In the genomic region with DNA sequence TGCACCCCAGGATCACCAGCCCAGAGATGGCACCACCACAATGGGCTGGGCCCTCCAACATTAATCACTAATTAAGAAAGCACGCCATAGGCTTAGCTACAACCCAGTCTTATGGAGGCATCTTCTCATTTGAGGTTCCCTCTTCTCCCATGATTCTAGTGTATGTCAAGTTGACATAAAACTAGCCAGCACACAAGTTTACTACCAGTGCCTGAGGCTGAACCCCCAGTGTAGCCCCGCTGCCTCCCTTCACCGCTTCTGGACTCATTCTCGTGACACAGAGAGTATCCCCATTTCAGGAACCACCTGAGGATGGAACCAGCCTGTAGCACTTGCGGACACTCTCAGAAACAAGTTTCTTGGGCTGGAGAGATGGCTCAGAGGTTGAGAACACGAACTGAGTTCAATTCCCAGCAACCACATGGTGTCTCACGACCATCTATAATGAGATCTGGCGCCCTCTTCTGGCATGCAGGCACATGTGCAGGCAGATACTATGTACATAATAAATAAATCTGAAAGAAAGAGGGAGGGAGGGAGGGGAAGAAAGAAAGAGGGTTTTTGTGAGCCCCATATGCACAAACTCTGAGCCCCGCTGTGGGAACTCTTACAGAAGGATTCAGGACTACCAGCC, we compare ENCODE assay signal across 17 mouse cellular contexts. TPM values are rescaled to one million over a fixed set of nuclear protein-coding genes. Genes with fewer than 3 reads are reported as not detected.
DNase-seq lines count a peak whose midpoint lies in the region; ATAC-seq and TF ChIP-seq lines count a peak whose summit lies in the region.
"Had no signal": no experiment of that assay in that cellular context is flagged by ENCODE, and none has a peak within 500 bp of the region (broad histone marks: within the 10 kb centered on the region; RNA-seq: fewer than 3 reads in every experiment).

No protein-coding gene starts in this region.

- H3K27me3 ChIP-seq in heart, adult 2 months (ENCODE audit: control insufficient read depth, insufficient read depth, low read length): 0 out of 2 replicates have a peak, but pooled peaks cover 1% of the 10 kb centered on the region
- H3K27me3 ChIP-seq in heart, embryonic 10.5 days (ENCODE audit: insufficient read depth, poor library complexity, severe bottlenecking): peaks cover 15% of the 10 kb centered on the region
- H3K27me3 ChIP-seq in lung, postnatal 0 days (replicated peaks; ENCODE audit: insufficient read depth, low read length): no peaks in the 10 kb centered on the region
- no peaks in the 10 kb centered on the region for H3K27me3 ChIP-seq in ES-Bruce4 (ENCODE audit: control insufficient read depth, insufficient read depth, low read length, poor library complexity, severe bottlenecking)
- H3K27me3 ChIP-seq in limb, embryonic 10.5 days (ENCODE audit: low read depth, poor library complexity, severe bottlenecking): peaks cover 17% of the 10 kb centered on the region
- H3K27me3 ChIP-seq: liver, embryonic 13.5 days had no signal

- H3K27ac ChIP-seq in heart, adult 2 months: no peak overlapping the region
- no peak overlapping the region for H3K27ac ChIP-seq in heart, embryonic 10.5 days
- no peak overlapping the region for H3K27ac ChIP-seq in lung, postnatal 0 days (ENCODE audit: low read length)
- no peak overlapping the region for H3K27ac ChIP-seq in ES-Bruce4 (ENCODE audit: insufficient read depth, low read length)
- no peak overlapping the region for H3K27ac ChIP-seq in limb, embryonic 10.5 days
- H3K27ac ChIP-seq: hindbrain, embryonic 14.5 days; liver, embryonic 13.5 days had no signal

- no peak overlapping the region for H3K4me3 ChIP-seq in heart, adult 2 months
- no peak overlapping the region for H3K4me3 ChIP-seq in heart, embryonic 10.5 days
- H3K4me3 ChIP-seq in lung, postnatal 0 days (ENCODE audit: low read depth, low read length): no peak overlapping the region
- no peak overlapping the region for H3K4me3 ChIP-seq in ES-Bruce4 (ENCODE audit: low read depth, low read length)
- H3K4me3 ChIP-seq in limb, embryonic 10.5 days: no peak overlapping the region
- H3K4me3 ChIP-seq: liver, embryonic 13.5 days had no signal

- H3K9me3 ChIP-seq in heart, embryonic 10.5 days: no peaks in the 10 kb centered on the region
- H3K9me3 ChIP-seq in lung, postnatal 0 days (ENCODE audit: low read length): no peaks in the 10 kb centered on the region
- H3K9me3 ChIP-seq in ES-Bruce4 (replicated peaks; ENCODE audit: control insufficient read depth, insufficient read depth, low read length, poor library complexity, severe bottlenecking): no peaks in the 10 kb centered on the region
- no peaks in the 10 kb centered on the region for H3K9me3 ChIP-seq in limb, embryonic 10.5 days (replicated peaks)
- H3K9me3 ChIP-seq: liver, embryonic 13.5 days had no signal

- TF ChIP-seq POLR2A in heart, adult 2 months (IDR thresholded peaks at IDR 0.05; ENCODE audit: insufficient read depth, low read depth, low read length): no peak
- no peak for TF ChIP-seq POLR2A in ES-Bruce4 (IDR thresholded peaks at IDR 0.05; ENCODE audit: insufficient read depth, low read length)
- no peak for TF ChIP-seq POLR2A in brain, embryonic 14.5 days (IDR thresholded peaks at IDR 0.05; ENCODE audit: borderline replicate concordance, extremely low read depth, insufficient read depth, insufficient read length, poor library complexity, severe bottlenecking)

- ATAC-seq in lung, postnatal 0 days: no peak
- ATAC-seq: CD4-positive, CD25-positive, alpha-beta regulatory T cell, adult 4 months had no signal

- no peaks in the 10 kb centered on the region for H3K4me1 ChIP-seq in heart, adult 2 months (ENCODE audit: control insufficient read depth, insufficient read depth, low read length)
- no peaks in the 10 kb centered on the region for H3K4me1 ChIP-seq in heart, embryonic 10.5 days
- H3K4me1 ChIP-seq in lung, postnatal 0 days (ENCODE audit: insufficient read depth, low read depth, low read length): no peaks in the 10 kb centered on the region
- no peaks in the 10 kb centered on the region for H3K4me1 ChIP-seq in ES-Bruce4 (ENCODE audit: control insufficient read depth, insufficient read depth, low read length)
- H3K4me1 ChIP-seq in limb, embryonic 10.5 days: peaks cover 10% of the 10 kb centered on the region
- H3K4me1 ChIP-seq: liver, embryonic 13.5 days had no signal

- no peak overlapping the region for H3K4me2 ChIP-seq in lung, postnatal 0 days (replicated peaks; ENCODE audit: low read depth, low read length)
- H3K4me2 ChIP-seq: heart, embryonic 11.5 days; hindbrain, embryonic 14.5 days; liver, embryonic 13.5 days had no signal

- intact Hi-C loops in heart, adult 2 months (cut with DNase I): no loop called here

- H3K9ac ChIP-seq in heart, adult 2 months (ENCODE audit: low read depth, low read length): no peak overlapping the region
- H3K9ac ChIP-seq in lung, postnatal 0 days (replicated peaks; ENCODE audit: low read depth): no peak overlapping the region
- no peak overlapping the region for H3K9ac ChIP-seq in ES-Bruce4 (ENCODE audit: low read depth, poor library complexity, severe bottlenecking)
- H3K9ac ChIP-seq: hindbrain, embryonic 14.5 days; liver, embryonic 13.5 days had no signal

- H3K79me2 ChIP-seq in heart, adult 2 months (replicated peaks; ENCODE audit: control insufficient read depth, insufficient read depth, low read length): no peaks in the 10 kb centered on the region

- no peak for TF ChIP-seq EP300 in heart, adult 2 months (IDR thresholded peaks at IDR 0.05; ENCODE audit: insufficient read depth, low read depth, low read length)
- TF ChIP-seq EP300 in lung, postnatal 0 days (IDR thresholded peaks at IDR 0.05): no peak
- TF ChIP-seq EP300 in ES-Bruce4 (IDR thresholded peaks at IDR 0.05; ENCODE audit: insufficient read depth, low read depth, low read length): no peak

- DNase-seq in heart, adult 2 months: no peak
- no peak for DNase-seq in heart, embryonic 10.5 days (ENCODE audit: low spot score)
- DNase-seq in lung, postnatal 0 days (ENCODE audit: low spot score): no peak
- DNase-seq in lung, postnatal 4 days: no peak
- DNase-seq in brain, embryonic 14.5 days (ENCODE audit: low read depth): no peak
- no peak for DNase-seq in urinary bladder, postnatal 10 days (ENCODE audit: low spot score)
- DNase-seq in limb, embryonic 10.5 days (ENCODE audit: low spot score): no peak
- DNase-seq: cerebellum, postnatal 36 days; kidney, postnatal 10 days; liver, embryonic 13.5 days; thymus, postnatal 14 days had no signal

- no peaks in the 10 kb centered on the region for H3K36me3 ChIP-seq in heart, adult 2 months (ENCODE audit: control insufficient read depth, insufficient read depth, low read length)
- no peaks in the 10 kb centered on the region for H3K36me3 ChIP-seq in heart, embryonic 10.5 days
- H3K36me3 ChIP-seq in lung, postnatal 0 days (ENCODE audit: insufficient read depth, low read length): no peaks in the 10 kb centered on the region
- H3K36me3 ChIP-seq in ES-Bruce4 (ENCODE audit: control insufficient read depth, insufficient read depth, low read length, poor library complexity, severe bottlenecking): no peaks in the 10 kb centered on the region
- no peaks in the 10 kb centered on the region for H3K36me3 ChIP-seq in limb, embryonic 10.5 days
- H3K36me3 ChIP-seq: liver, embryonic 13.5 days had no signal

- TF ChIP-seq CTCF in heart, adult 2 months (IDR thresholded peaks at IDR 0.05): peak; percentile 31
- TF ChIP-seq CTCF in lung, postnatal 0 days (IDR thresholded peaks at IDR 0.05): peak; percentile 54
- TF ChIP-seq CTCF in ES-Bruce4 (IDR thresholded peaks at IDR 0.05; ENCODE audit: low read depth, low read length): peak; percentile 76
- TF ChIP-seq CTCF in brain, embryonic 14.5 days (IDR thresholded peaks at IDR 0.05; ENCODE audit: borderline replicate concordance, extremely low read depth, insufficient read depth, insufficient read length): peak; percentile 40; the same call in 1 of the 2 replicates

- 55% methylated on average over 9 of the region's 9 CpGs for WGBS in heart, adult 2 months
- 58% methylated on average over 9 of the region's 9 CpGs for WGBS in heart, embryonic 10.5 days
- 52% methylated on average over 9 of the region's 9 CpGs for WGBS in lung, postnatal 0 days
- 60% methylated on average over 9 of the region's 9 CpGs for WGBS in limb, embryonic 10.5 days

RNA-seq across cellular contexts. Expression of a gene that starts 16.0 kb away (rescaled TPM):
- total RNA-seq in heart, adult 2 months (2021): under 1 TPM in 1 of 2 experiments, not detected in 1; 0.81 TPM
- polyA plus RNA-seq in heart, adult 2 months (2012; rRNA removed): 0.27 and 0.35 TPM in 2 replicates
- 2.2 and 4.6 TPM in 2 replicates for polyA plus RNA-seq in heart, embryonic 10.5 days (2016; fragmentation: Nextera tagmentation; extraction: Ambion mirVana)
- polyA plus RNA-seq in lung, postnatal 0 days (2015; fragmentation: Nextera tagmentation; extraction: Ambion mirVana): 3.8 and 4.4 TPM in 2 replicates
- 12.4 and 17.3 TPM in 2 replicates for polyA plus RNA-seq in ES-Bruce4 (2011; ENCODE audit: insufficient read depth, insufficient read length, low read depth, missing spikeins)
- 0.90 and 1.1 TPM in 2 replicates for polyA plus RNA-seq in brain, embryonic 14.5 days (2012; rRNA removed)
- 2.0 TPM in 2 replicates for polyA plus RNA-seq in limb, embryonic 10.5 days (2016; fragmentation: Nextera tagmentation; extraction: Ambion mirVana)
- total RNA-seq: megakaryocyte, adult 5-6 weeks had no signal
- polyA plus RNA-seq: CD4-positive, CD25-positive, alpha-beta regulatory T cell, adult 4 months had no signal

RNA-seq across cellular contexts. Expression of a gene that starts 26.2 kb away (rescaled TPM):
- total RNA-seq in heart, adult 2 months (2021): 1 to 10 TPM; 1.3 to 1.6 TPM
- 0.85 and 1.7 TPM in 2 replicates for polyA plus RNA-seq in heart, adult 2 months (2012; rRNA removed)
- polyA plus RNA-seq in heart, embryonic 10.5 days (2016; fragmentation: Nextera tagmentation; extraction: Ambion mirVana): 34.5 and 46.4 TPM in 2 replicates
- 1.6 and 2.6 TPM in 2 replicates for polyA plus RNA-seq in lung, postnatal 0 days (2015; fragmentation: Nextera tagmentation; extraction: Ambion mirVana)
- polyA plus RNA-seq in ES-Bruce4 (2011; ENCODE audit: insufficient read depth, insufficient read length, low read depth, missing spikeins): 39.4 and 47.2 TPM in 2 replicates
- polyA plus RNA-seq in brain, embryonic 14.5 days (2012; rRNA removed): 12.4 and 18.7 TPM in 2 replicates
- 68.5 and 71.9 TPM in 2 replicates for polyA plus RNA-seq in limb, embryonic 10.5 days (2016; fragmentation: Nextera tagmentation; extraction: Ambion mirVana)

RNA-seq across cellular contexts. Expression of a gene that starts 26.5 kb away (rescaled TPM):
- 1 to 10 TPM; 4.2 to 5.1 TPM for total RNA-seq in heart, adult 2 months (2021)
- 18.0 and 18.3 TPM in 2 replicates for polyA plus RNA-seq in heart, adult 2 months (2012; rRNA removed)
- 18.1 and 19.8 TPM in 2 replicates for polyA plus RNA-seq in heart, embryonic 10.5 days (2016; fragmentation: Nextera tagmentation; extraction: Ambion mirVana)
- 15.2 and 18.1 TPM in 2 replicates for polyA plus RNA-seq in lung, postnatal 0 days (2015; fragmentation: Nextera tagmentation; extraction: Ambion mirVana)
- 17.0 and 18.4 TPM in 2 replicates for polyA plus RNA-seq in ES-Bruce4 (2011; ENCODE audit: insufficient read depth, insufficient read length, low read depth, missing spikeins)
- polyA plus RNA-seq in brain, embryonic 14.5 days (2012; rRNA removed): 43.2 and 59.4 TPM in 2 replicates
- 24.8 and 27.0 TPM in 2 replicates for polyA plus RNA-seq in limb, embryonic 10.5 days (2016; fragmentation: Nextera tagmentation; extraction: Ambion mirVana)

RNA-seq across cellular contexts. Expression of a gene that starts 34.9 kb away (rescaled TPM):
- not detected for total RNA-seq in heart, adult 2 months (2021)
- polyA plus RNA-seq in heart, adult 2 months (2012; rRNA removed): 0.10 and 0.26 TPM in 2 replicates
- polyA plus RNA-seq in heart, embryonic 10.5 days (2016; fragmentation: Nextera tagmentation; extraction: Ambion mirVana): not detected in 2 replicates
- 1.0 and 1.9 TPM in 2 replicates for polyA plus RNA-seq in lung, postnatal 0 days (2015; fragmentation: Nextera tagmentation; extraction: Ambion mirVana)
- 0.30 TPM in 1 of 2 replicates, not detected in the other for polyA plus RNA-seq in ES-Bruce4 (2011; ENCODE audit: insufficient read depth, insufficient read length, low read depth, missing spikeins)
- polyA plus RNA-seq in brain, embryonic 14.5 days (2012; rRNA removed): 0.09 TPM in 1 of 2 replicates, not detected in the other
- not detected in 2 replicates for polyA plus RNA-seq in limb, embryonic 10.5 days (2016; fragmentation: Nextera tagmentation; extraction: Ambion mirVana)
- total RNA-seq: adrenal gland, adult 18-20 months had no signal
- polyA plus RNA-seq: CD4-positive, CD25-positive, alpha-beta regulatory T cell, adult 4 months; heart, embryonic 11.5 days; hindbrain, embryonic 14.5 days; liver, embryonic 13.5 days had no signal

RNA-seq across cellular contexts. Expression of a gene that starts 53.2 kb away (rescaled TPM):
- total RNA-seq in heart, adult 2 months (2021): 10 to 100 TPM; 13.2 to 16.6 TPM
- 24.7 and 25.6 TPM in 2 replicates for polyA plus RNA-seq in heart, adult 2 months (2012; rRNA removed)
- 0.98 and 2.8 TPM in 2 replicates for polyA plus RNA-seq in heart, embryonic 10.5 days (2016; fragmentation: Nextera tagmentation; extraction: Ambion mirVana)
- polyA plus RNA-seq in lung, postnatal 0 days (2015; fragmentation: Nextera tagmentation; extraction: Ambion mirVana): 584 and 630 TPM in 2 replicates
- polyA plus RNA-seq in ES-Bruce4 (2011; ENCODE audit: insufficient read depth, insufficient read length, low read depth, missing spikeins): 9.6 and 15.1 TPM in 2 replicates
- 0.07 and 0.19 TPM in 2 replicates for polyA plus RNA-seq in brain, embryonic 14.5 days (2012; rRNA removed)
- polyA plus RNA-seq in limb, embryonic 10.5 days (2016; fragmentation: Nextera tagmentation; extraction: Ambion mirVana): 0.98 TPM in 1 of 2 replicates, not detected in the other
- total RNA-seq: megakaryocyte, adult 5-6 weeks had no signal
- polyA plus RNA-seq: CD4-positive, CD25-positive, alpha-beta regulatory T cell, adult 4 months; hindbrain, embryonic 14.5 days had no signal
